Mouse (Mus musculus): ENCODE results near the gene Rpf2. TPM values are rescaled to one million over a fixed set of nuclear protein-coding genes. Genes with fewer than 3 reads are reported as not detected.

Gene Rpf2
- polyA plus RNA-seq, 1 experiment from 2014 or later: 39.8 TPM

- H3K4me2 ChIP-seq (ENCODE audit: low read length): peak overlapping the region; percentile 30; the same call in 1 of the 2 replicates
- 25% methylated on average over 13 of the region's 13 CpGs for WGBS
- H3K27ac ChIP-seq (replicated peaks in 1 of 2; ENCODE audit: control insufficient read depth in 1 of 2, insufficient read depth in 1 of 2, low read depth in 2 of 2, low read length in 2 of 2): no peak overlapping the region
- ATAC-seq (ENCODE audit: insufficient number of reproducible peaks, insufficient read depth, low FRiP score, low read depth): peak; percentile 73
- no peak overlapping the region for H3K9ac ChIP-seq (ENCODE audit: low read length)
- H3K4me3 ChIP-seq (ENCODE audit: control insufficient read depth in 1 of 2, insufficient read depth in 1 of 2, low read depth in 1 of 2, low read length in 2 of 2): no peak overlapping the region
- no peaks in the 10 kb centered on the region for H3K36me3 ChIP-seq (ENCODE audit: control insufficient read depth, insufficient read depth, low read length)
- H3K4me1 ChIP-seq (ENCODE audit: control insufficient read depth in 2 of 2, insufficient read depth in 2 of 2, low read length in 2 of 2): no peaks in the 10 kb centered on the region; a peak in 1 of 4 replicates
- no peaks in the 10 kb centered on the region for H3K9me3 ChIP-seq (ENCODE audit: control insufficient read depth, low read length)
- H3K27me3 ChIP-seq (ENCODE audit: control insufficient read depth, insufficient read depth, low read length): no peaks in the 10 kb centered on the region
Measured at GRCm38 (mm10) chr10:40212443-40213169, 34.2 kb downstream of the Rpf2 start.

- ATAC-seq (ENCODE audit: insufficient number of reproducible peaks, insufficient read depth, low FRiP score, low read depth): no peak
- no peak overlapping the region for H3K27ac ChIP-seq (replicated peaks in 1 of 2; ENCODE audit: control insufficient read depth in 1 of 2, insufficient read depth in 1 of 2, low read depth in 2 of 2, low read length in 2 of 2)
- no peak overlapping the region for H3K4me2 ChIP-seq (ENCODE audit: low read length)
- 72% methylated on average over 6 of the region's 6 CpGs for WGBS
- no peak overlapping the region for H3K4me3 ChIP-seq (ENCODE audit: control insufficient read depth in 1 of 2, insufficient read depth in 1 of 2, low read depth in 1 of 2, low read length in 2 of 2)
- 0 out of 2 replicates have a peak, but pooled peaks cover 4% of the 10 kb centered on the region for H3K27me3 ChIP-seq (ENCODE audit: control insufficient read depth, insufficient read depth, low read length)
- H3K9me3 ChIP-seq (ENCODE audit: control insufficient read depth, low read length): no peaks in the 10 kb centered on the region
- no peaks in the 10 kb centered on the region; a peak in 1 of 4 replicates for H3K4me1 ChIP-seq (ENCODE audit: control insufficient read depth in 2 of 2, insufficient read depth in 2 of 2, low read length in 2 of 2)
- no peaks in the 10 kb centered on the region for H3K36me3 ChIP-seq (ENCODE audit: control insufficient read depth, insufficient read depth, low read length)
- H3K9ac ChIP-seq (ENCODE audit: low read length): no peak overlapping the region
Measured at GRCm38 (mm10) chr10:40195001-40195400, 51.8 kb downstream of the Rpf2 start.

DNA sequence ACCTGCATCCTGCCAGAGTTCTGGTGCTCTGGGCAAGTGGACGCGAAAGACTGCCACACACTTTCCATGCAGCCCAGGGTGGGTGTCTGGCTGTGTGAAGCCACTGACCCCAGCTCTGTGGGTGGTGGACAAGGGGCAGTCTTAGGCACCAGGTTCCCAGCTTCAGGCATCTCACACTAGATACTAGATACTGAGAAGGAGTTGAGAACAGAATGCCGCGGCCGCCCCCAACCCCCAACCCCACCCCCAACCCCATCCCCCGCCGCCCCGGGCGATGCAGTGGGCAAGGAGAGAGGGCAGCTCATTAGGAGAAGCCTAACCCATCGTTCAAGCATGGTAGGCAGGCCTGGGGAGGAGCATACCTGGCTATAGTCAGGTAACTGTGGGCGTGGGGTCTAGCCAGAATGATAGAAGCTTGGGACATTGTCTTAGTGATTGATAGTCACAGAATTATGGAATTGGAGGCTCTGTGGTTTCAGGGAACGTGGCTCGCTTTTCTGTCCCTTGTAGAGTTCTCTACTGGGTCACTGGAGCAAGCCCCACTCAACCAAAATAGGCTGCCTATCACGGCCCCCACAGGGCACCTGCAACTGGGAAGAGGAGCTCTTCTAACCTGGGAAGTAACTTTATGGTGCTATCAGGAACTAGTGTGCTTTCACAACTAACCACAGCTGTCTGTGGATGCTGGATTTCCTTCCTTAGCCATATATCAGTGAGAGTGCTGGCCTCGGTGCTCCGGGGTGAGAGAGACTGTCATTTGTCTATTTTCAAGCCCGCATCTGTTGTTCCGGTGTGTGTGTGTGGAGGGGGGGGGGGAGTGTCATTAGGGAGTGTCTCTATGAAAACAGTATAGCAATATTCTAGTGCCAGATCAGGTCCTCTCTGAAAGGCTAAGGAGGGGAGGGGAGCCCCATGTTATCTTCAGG, 54.6 kb downstream of the Rpf2 start:
- Histone ChIP-seq H3K4me1 (ENCODE audit: control insufficient read depth in 2 of 2, insufficient read depth in 2 of 2, low read length in 2 of 2) (no peaks in the 10 kb centered on the region; a peak in 1 of 4 replicates), H3K27me3 (ENCODE audit: control insufficient read depth, insufficient read depth, low read length) (0 out of 2 replicates have a peak, but pooled peaks cover 4% of the 10 kb centered on the region), H3K36me3 (ENCODE audit: control insufficient read depth, insufficient read depth, low read length) (no peaks in the 10 kb centered on the region), H3K9ac (ENCODE audit: low read length) (no peak overlapping the region), H3K4me2 (ENCODE audit: low read length) (peak overlapping the region; percentile 43), H3K27ac (replicated peaks in 1 of 2; ENCODE audit: control insufficient read depth in 1 of 2, insufficient read depth in 1 of 2, low read depth in 2 of 2, low read length in 2 of 2) (no peak overlapping the region), H3K4me3 (ENCODE audit: control insufficient read depth in 1 of 2, insufficient read depth in 1 of 2, low read depth in 1 of 2, low read length in 2 of 2) (no peak overlapping the region), H3K9me3 (ENCODE audit: control insufficient read depth, low read length) (no peaks in the 10 kb centered on the region)
- WGBS: 49% methylated on average over 18 of the region's 18 CpGs
- no peak for ATAC-seq (ENCODE audit: insufficient number of reproducible peaks, insufficient read depth, low FRiP score, low read depth)

DNA sequence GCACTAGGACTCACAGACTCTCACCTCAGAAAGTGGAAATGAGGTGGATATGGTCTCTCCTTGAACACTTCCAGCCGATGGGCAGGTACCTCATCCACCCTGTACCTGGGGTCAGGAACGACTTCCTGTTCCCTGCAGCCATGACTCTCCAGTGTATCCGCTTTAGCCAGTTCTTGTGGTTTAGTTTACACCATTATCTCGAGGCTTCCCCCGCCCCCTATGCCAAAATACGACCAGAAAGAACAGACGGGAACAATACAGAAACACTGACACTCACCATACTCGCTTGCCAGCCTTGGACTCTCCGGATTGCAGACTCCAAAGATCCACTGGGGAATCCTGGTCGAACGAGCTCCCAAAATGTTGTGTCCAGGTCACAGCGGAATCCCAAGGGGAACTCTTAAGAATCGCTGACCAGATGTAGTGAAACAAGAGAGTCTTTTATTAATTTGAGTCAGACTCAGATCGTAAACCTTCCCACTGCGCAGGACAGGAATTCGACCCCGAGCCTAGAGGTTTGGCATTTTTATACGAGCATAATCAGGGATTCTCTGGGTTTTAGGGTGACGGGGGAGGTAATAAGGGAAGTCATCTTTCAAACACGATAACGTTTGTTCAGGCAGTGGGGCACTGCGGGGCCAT, 55.4 kb downstream of the Rpf2 start:
- Histone ChIP-seq H3K4me2 (ENCODE audit: low read length) (peak overlapping the region; percentile 43), H3K4me3 (ENCODE audit: control insufficient read depth in 1 of 2, insufficient read depth in 1 of 2, low read depth in 1 of 2, low read length in 2 of 2) (no peak overlapping the region), H3K27me3 (ENCODE audit: control insufficient read depth, insufficient read depth, low read length) (0 out of 2 replicates have a peak, but pooled peaks cover 4% of the 10 kb centered on the region), H3K4me1 (ENCODE audit: control insufficient read depth in 2 of 2, insufficient read depth in 2 of 2, low read length in 2 of 2) (no peaks in the 10 kb centered on the region; a peak in 1 of 4 replicates), H3K9ac (ENCODE audit: low read length) (no peak overlapping the region), H3K36me3 (ENCODE audit: control insufficient read depth, insufficient read depth, low read length) (no peaks in the 10 kb centered on the region), H3K27ac (replicated peaks in 1 of 2; ENCODE audit: control insufficient read depth in 1 of 2, insufficient read depth in 1 of 2, low read depth in 2 of 2, low read length in 2 of 2) (no peak overlapping the region), H3K9me3 (ENCODE audit: control insufficient read depth, low read length) (no peaks in the 10 kb centered on the region)
- WGBS: 48% methylated on average over 22 of the region's 22 CpGs
- ATAC-seq (ENCODE audit: insufficient number of reproducible peaks, insufficient read depth, low FRiP score, low read depth): no peak

GRCm38 (mm10) chr10:40190871-40191270, 56.0 kb downstream of the Rpf2 start:
- Histone ChIP-seq H3K4me3 (ENCODE audit: control insufficient read depth in 1 of 2, insufficient read depth in 1 of 2, low read depth in 1 of 2, low read length in 2 of 2) (no peak overlapping the region), H3K27ac (replicated peaks in 1 of 2; ENCODE audit: control insufficient read depth in 1 of 2, insufficient read depth in 1 of 2, low read depth in 2 of 2, low read length in 2 of 2) (no peak overlapping the region), H3K4me2 (ENCODE audit: low read length) (no peak overlapping the region), H3K4me1 (ENCODE audit: control insufficient read depth in 2 of 2, insufficient read depth in 2 of 2, low read length in 2 of 2) (no peaks in the 10 kb centered on the region; a peak in 1 of 4 replicates), H3K9me3 (ENCODE audit: control insufficient read depth, low read length) (no peaks in the 10 kb centered on the region), H3K9ac (ENCODE audit: low read length) (no peak overlapping the region), H3K27me3 (ENCODE audit: control insufficient read depth, insufficient read depth, low read length) (0 out of 2 replicates have a peak, but pooled peaks cover 4% of the 10 kb centered on the region), H3K36me3 (ENCODE audit: control insufficient read depth, insufficient read depth, low read length) (no peaks in the 10 kb centered on the region)
- ATAC-seq (ENCODE audit: insufficient number of reproducible peaks, insufficient read depth, low FRiP score, low read depth): no peak
- WGBS: 76% methylated on average over 8 of the region's 8 CpGs

DNA sequence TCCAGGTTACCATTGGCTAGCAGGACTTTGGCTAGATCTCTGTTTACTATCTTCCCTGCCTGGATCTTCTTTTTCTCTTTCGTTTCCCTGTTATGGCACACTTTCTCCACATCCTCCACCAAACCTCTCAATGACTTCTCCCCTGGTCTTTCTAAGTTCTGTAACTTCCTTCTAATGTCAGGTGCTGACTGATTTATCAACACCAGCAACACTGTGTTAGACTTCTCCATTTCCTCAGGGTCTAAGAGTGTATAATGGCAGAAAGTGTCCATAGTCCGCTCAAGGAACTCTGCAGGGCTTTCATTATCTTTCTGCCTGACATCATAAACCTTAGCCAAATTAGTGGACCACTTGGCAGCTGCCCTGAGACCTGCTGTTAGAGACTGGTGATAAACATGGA, 57.1 kb downstream of the Rpf2 start:
- Histone ChIP-seq H3K4me1 (ENCODE audit: control insufficient read depth in 2 of 2, insufficient read depth in 2 of 2, low read length in 2 of 2) (no peaks in the 10 kb centered on the region; a peak in 1 of 4 replicates), H3K4me2 (ENCODE audit: low read length) (no peak overlapping the region), H3K9ac (ENCODE audit: low read length) (no peak overlapping the region), H3K27me3 (ENCODE audit: control insufficient read depth, insufficient read depth, low read length) (0 out of 2 replicates have a peak, but pooled peaks cover 4% of the 10 kb centered on the region), H3K4me3 (ENCODE audit: control insufficient read depth in 1 of 2, insufficient read depth in 1 of 2, low read depth in 1 of 2, low read length in 2 of 2) (no peak overlapping the region), H3K36me3 (ENCODE audit: control insufficient read depth, insufficient read depth, low read length) (no peaks in the 10 kb centered on the region), H3K27ac (replicated peaks in 1 of 2; ENCODE audit: control insufficient read depth in 1 of 2, insufficient read depth in 1 of 2, low read depth in 2 of 2, low read length in 2 of 2) (no peak overlapping the region), H3K9me3 (ENCODE audit: control insufficient read depth, low read length) (no peaks in the 10 kb centered on the region)
- no peak for ATAC-seq (ENCODE audit: insufficient number of reproducible peaks, insufficient read depth, low FRiP score, low read depth)
- WGBS: 73% methylated on average over 2 of the region's 2 CpGs

- Histone ChIP-seq H3K4me1 (ENCODE audit: control insufficient read depth in 2 of 2, insufficient read depth in 2 of 2, low read length in 2 of 2) (no peaks in the 10 kb centered on the region; a peak in 1 of 4 replicates), H3K9ac (ENCODE audit: low read length) (no peak overlapping the region), H3K9me3 (ENCODE audit: control insufficient read depth, low read length) (no peaks in the 10 kb centered on the region), H3K36me3 (ENCODE audit: control insufficient read depth, insufficient read depth, low read length) (no peaks in the 10 kb centered on the region), H3K4me2 (ENCODE audit: low read length) (no peak overlapping the region), H3K4me3 (ENCODE audit: control insufficient read depth in 1 of 2, insufficient read depth in 1 of 2, low read depth in 1 of 2, low read length in 2 of 2) (no peak overlapping the region), H3K27me3 (ENCODE audit: control insufficient read depth, insufficient read depth, low read length) (0 out of 2 replicates have a peak, but pooled peaks cover 4% of the 10 kb centered on the region), H3K27ac (replicated peaks in 1 of 2; ENCODE audit: control insufficient read depth in 1 of 2, insufficient read depth in 1 of 2, low read depth in 2 of 2, low read length in 2 of 2) (no peak overlapping the region)
- no peak for ATAC-seq (ENCODE audit: insufficient number of reproducible peaks, insufficient read depth, low FRiP score, low read depth)
- WGBS: 76% methylated on average over 3 of the region's 3 CpGs
Measured at GRCm38 (mm10) chr10:40188831-40189230, 58.0 kb downstream of the Rpf2 start.
